Mouse (Mus musculus) ES-E14 (cell line): ENCODE data around the gene Vwa2. TPM values are rescaled to one million over a fixed set of nuclear protein-coding genes. Genes with fewer than 3 reads are reported as not detected.

Experiments used
- DNase-seq: peaks from one replicate; pipeline ENCODE4 v3.0.0-alpha.2; 2013; ENCODE audit warnings: low read depth, low spot score
- H3K27ac ChIP-seq: 2 replicates; pipeline ENCODE4 v1.5.1; 2012; ENCODE audit warnings: low read depth, mild to moderate bottlenecking, low read length, moderate library complexity, mixed read lengths; ENCODE audit not compliant: poor library complexity, insufficient read depth, severe bottlenecking
- H3K36me3 ChIP-seq: 2 replicates; pipeline ENCODE4 v1.6.1; 2012; ENCODE audit warnings: mild to moderate bottlenecking, low read length, moderate library complexity, mixed read lengths; ENCODE audit not compliant: control insufficient read depth, poor library complexity, insufficient read depth, severe bottlenecking
- H3K4me1 ChIP-seq, 2 experiments: fragments of 150-350 bp in 1 of 2; sonication (generic) in 1 of 2; 2 replicates each; pipeline ENCODE4 v1.6.1; 2012; ENCODE audit warnings: low read length in 2 of 2, mild to moderate bottlenecking in 1 of 2, mixed read lengths in 1 of 2; ENCODE audit not compliant: control insufficient read depth in 2 of 2, insufficient read depth in 2 of 2, poor library complexity in 1 of 2
- H3K4me3 ChIP-seq, 2 experiments: fragments of 150-350 bp in 1 of 2; sonication (generic) in 1 of 2; 2 replicates each; pipeline ENCODE4 v1.5.1; 2012; ENCODE audit warnings: low read length in 2 of 2, low read depth in 1 of 2, mild to moderate bottlenecking in 1 of 2, mixed read lengths in 1 of 2; ENCODE audit not compliant: insufficient read depth in 1 of 2, poor library complexity in 1 of 2, severe bottlenecking in 1 of 2
- H3K9ac ChIP-seq: 2 replicates; pipeline ENCODE4 v1.6.1; 2012; ENCODE audit warnings: low read depth, mild to moderate bottlenecking, low read length, mixed read lengths; ENCODE audit not compliant: poor library complexity, insufficient read depth, severe bottlenecking
- H3K9me3 ChIP-seq: fragments of 150-350 bp; sonication (generic); 2 replicates; pipeline ENCODE4 v1.6.1; 2012; ENCODE audit warnings: low read depth, mild to moderate bottlenecking, low read length; ENCODE audit not compliant: control insufficient read depth, insufficient read depth
- CHD2 ChIP-seq: IDR thresholded peaks from 2 replicates; pipeline ENCODE4 v1.6.1; 2014; ENCODE audit warnings: mild to moderate bottlenecking, low read depth, low read length, inconsistent platforms
- HCFC1 ChIP-seq: IDR thresholded peaks from 2 replicates; pipeline ENCODE4 v1.6.1; 2012; ENCODE audit warnings: low read length, inconsistent platforms, borderline replicate concordance; ENCODE audit not compliant: insufficient read depth
- MAFK ChIP-seq: IDR thresholded peaks from 2 replicates; pipeline ENCODE4 v1.6.1; 2014; ENCODE audit warnings: mild to moderate bottlenecking, low read depth, low read length, inconsistent platforms; ENCODE audit not compliant: insufficient read depth
- ZC3H11A ChIP-seq: IDR thresholded peaks from 2 replicates; pipeline ENCODE4 v1.6.1; 2012; ENCODE audit warnings: low read depth, mild to moderate bottlenecking, inconsistent platforms, low read length, borderline replicate concordance
- ZNF384 ChIP-seq: IDR thresholded peaks from 2 replicates; pipeline ENCODE4 v1.6.1; 2012; ENCODE audit warnings: low read depth, low read length, inconsistent platforms
- in situ Hi-C, 2 experiments: fragments of 600-800 bp; cut with MboI; formaldehyde crosslinking; loops; one replicate each; pipeline ENCODE4 v1.15.1; 2025; ENCODE audit warnings: low sequenced_read_pairs in 2 of 2, inconsistent platforms in 1 of 2; ENCODE audit not compliant: unreplicated experiment in 2 of 2
- total RNA-seq: library from RNA; depleted of rRNA; stranded (reverse); fragments of 300-350 nt; gene quantifications from 2 replicates; pipeline ENCODE4 v1.2.3, GENCODE M21; 2012

Gene Vwa2
- total RNA-seq, 1 experiment: 3.0 TPM

- H3K4me1 ChIP-seq: peaks cover 0 to 4% of the 10 kb centered on the region in 2 experiments; a peak in 1 of 4 replicates
- peaks cover 2% of the 10 kb centered on the region; the same call in 1 of the 2 replicates for H3K36me3 ChIP-seq
- no peak overlapping the region for H3K9ac ChIP-seq
- no peak overlapping the region for H3K4me3 ChIP-seq
- no peak for DNase-seq
- H3K9me3 ChIP-seq: no peaks in the 10 kb centered on the region
- in situ Hi-C loops: no loop called here
- no peak overlapping the region for H3K27ac ChIP-seq
- TF ChIP-seq CHD2 (no peak), ZNF384 (no peak), ZC3H11A (no peak), HCFC1 (no peak), MAFK (no peak)
Observed at GRCm38 (mm10) chr19:56910561-56910960, 36.5 kb downstream of the Vwa2 start.

GRCm38 (mm10) chr19:56913761-56914160, 39.7 kb downstream of the Vwa2 start:
- peaks cover 0 to 18% of the 10 kb centered on the region in 2 experiments; a peak in 1 of 4 replicates for H3K4me1 ChIP-seq
- H3K36me3 ChIP-seq: peaks cover 2% of the 10 kb centered on the region; the same call in 1 of the 2 replicates
- TF ChIP-seq ZNF384: no peak
- TF ChIP-seq CHD2: no peak
- no peak for TF ChIP-seq MAFK
- no peak for TF ChIP-seq HCFC1
- TF ChIP-seq ZC3H11A: no peak
- in situ Hi-C loops: no loop called here
- H3K9ac ChIP-seq: no peak overlapping the region
- H3K9me3 ChIP-seq: no peaks in the 10 kb centered on the region
- DNase-seq: no peak
- no peak overlapping the region for H3K4me3 ChIP-seq
- no peak overlapping the region for H3K27ac ChIP-seq

- peaks cover 0 to 18% of the 10 kb centered on the region in 2 experiments; a peak in 1 of 4 replicates for H3K4me1 ChIP-seq
- no peak for DNase-seq
- H3K27ac ChIP-seq: no peak overlapping the region; the same call in 1 of the 2 replicates
- H3K4me3 ChIP-seq: no peak overlapping the region
- H3K36me3 ChIP-seq: peaks cover 2% of the 10 kb centered on the region; the same call in 1 of the 2 replicates
- no peaks in the 10 kb centered on the region for H3K9me3 ChIP-seq
- in situ Hi-C loops: no loop called here
- no peak overlapping the region for H3K9ac ChIP-seq
- no peak for TF ChIP-seq CHD2
- TF ChIP-seq HCFC1: no peak
- TF ChIP-seq ZC3H11A: no peak
- no peak for TF ChIP-seq MAFK
- no peak for TF ChIP-seq ZNF384
Observed at GRCm38 (mm10) chr19:56914658-56915057, 40.6 kb downstream of the Vwa2 start.

- no peak for TF ChIP-seq ZNF384
- no peak for TF ChIP-seq MAFK
- no peak for TF ChIP-seq ZC3H11A
- peak; percentile 39; the same call in 1 of the 2 replicates for TF ChIP-seq CHD2
- TF ChIP-seq HCFC1: no peak
- H3K4me1 ChIP-seq: peaks cover 0 to 18% of the 10 kb centered on the region in 2 experiments; a peak in 1 of 4 replicates
- no peak overlapping the region for H3K9ac ChIP-seq
- no peak overlapping the region; a peak in 1 of 4 replicates for H3K4me3 ChIP-seq
- DNase-seq: no peak
- peaks cover 2% of the 10 kb centered on the region; the same call in 1 of the 2 replicates for H3K36me3 ChIP-seq
- no peaks in the 10 kb centered on the region for H3K9me3 ChIP-seq
- in situ Hi-C loops: no loop called here
- H3K27ac ChIP-seq: peak overlapping the region; percentile 41; the same call in 1 of the 2 replicates
Observed at GRCm38 (mm10) chr19:56915084-56915483, 41.0 kb downstream of the Vwa2 start.

GRCm38 (mm10) chr19:56919628-56920027, 45.6 kb downstream of the Vwa2 start:
- DNase-seq: peak; percentile 66
- H3K9ac ChIP-seq: no peak overlapping the region
- H3K9me3 ChIP-seq: no peaks in the 10 kb centered on the region

More at GRCm38 (mm10) chr19:56919628-56920027, 45.6 kb downstream of the Vwa2 start:
- H3K36me3 ChIP-seq: no peaks in the 10 kb centered on the region
- H3K4me1 ChIP-seq: peaks cover 0 to 18% of the 10 kb centered on the region in 2 experiments; a peak in 1 of 4 replicates
- no peak overlapping the region for H3K4me3 ChIP-seq
- TF ChIP-seq CHD2: no peak
- TF ChIP-seq HCFC1: no peak
- TF ChIP-seq ZC3H11A: peak; percentile 80
- in situ Hi-C loops: loop anchor here (5.0 to 10.0 kb wide), 2 partner anchors 108 to 115 kb away; no protein-coding TSS in a partner anchor
- no peak overlapping the region for H3K27ac ChIP-seq
